Mouse (Mus musculus) hindbrain, embryonic 11.5 days (tissue): ENCODE data around the gene Snap91. TPM values are rescaled to one million over a fixed set of nuclear protein-coding genes. Genes with fewer than 3 reads are reported as not detected.

Experiments
- ATAC-seq: fragments of 200-750 bp; cut with Nextera tagmentation; 2 replicates; pipeline ENCODE4 v1.8.0; 2017; ENCODE audit warnings: mild to moderate bottlenecking, moderate TSS enrichment, moderate library complexity; ENCODE audit not compliant: low FRiP score
- DNase-seq: peaks from one replicate; pipeline ENCODE4 v3.0.0-alpha.2; 2015; ENCODE audit warnings: low spot score
- H3K27ac ChIP-seq: fragments of 300-500 bp; sonication (generic); 2 replicates; pipeline ENCODE4 v1.5.1; 2014; ENCODE audit warnings: mild to moderate bottlenecking, low read depth, low read length
- H3K27me3 ChIP-seq: fragments of 300-500 bp; sonication (generic); 2 replicates; pipeline ENCODE4 v1.6.1; 2014; ENCODE audit warnings: mild to moderate bottlenecking, low read length, moderate library complexity, mixed read lengths; ENCODE audit not compliant: control insufficient read depth, insufficient read depth
- H3K36me3 ChIP-seq: fragments of 300-500 bp; sonication (generic); 2 replicates; pipeline ENCODE4 v1.6.1; 2014; ENCODE audit warnings: mild to moderate bottlenecking, low read length, moderate library complexity, mixed read lengths; ENCODE audit not compliant: control insufficient read depth, insufficient read depth
- H3K4me1 ChIP-seq: fragments of 300-500 bp; sonication (generic); replicated peaks from 2 replicates; pipeline ENCODE4 v1.6.1; 2014; ENCODE audit warnings: low read length, mixed read lengths; ENCODE audit not compliant: control insufficient read depth, insufficient read depth
- H3K4me2 ChIP-seq: fragments of 300-500 bp; sonication (generic); replicated peaks from 2 replicates; pipeline ENCODE4 v1.6.1; 2014; ENCODE audit warnings: mild to moderate bottlenecking, low read depth, low read length
- H3K4me3 ChIP-seq: fragments of 300-500 bp; sonication (generic); 2 replicates; pipeline ENCODE4 v1.5.1; 2014; ENCODE audit warnings: low read depth, low read length
- H3K9ac ChIP-seq: fragments of 300-500 bp; sonication (generic); 2 replicates; pipeline ENCODE4 v1.6.1; 2014; ENCODE audit warnings: low read depth, low read length
- H3K9me3 ChIP-seq: fragments of 300-500 bp; sonication (generic); 2 replicates; pipeline ENCODE4 v1.6.1; 2016; ENCODE audit warnings: low read length; ENCODE audit not compliant: control insufficient read depth
- WGBS: fragments of 180-500 bp; shearing (Covaris S2); extraction: QIAGEN DNeasy Blood & Tissue Kit; methylation state at CpG from one replicate; pipeline ENCODE4 v1.1.7; 2014; 5-methylcytosine and 5-hydroxymethylcytosine counted together
- polyA plus RNA-seq: library from polyadenylated mRNA; unstranded; fragments of >200 nt; fragmentation: Nextera tagmentation; extraction: Ambion mirVana; gene quantifications from 2 replicates; pipeline ENCODE4 v1.2.1, GENCODE M21; 2014

Gene Snap91
- polyA plus RNA-seq, result 17.4 and 17.5 TPM in 2 replicates

DNA sequence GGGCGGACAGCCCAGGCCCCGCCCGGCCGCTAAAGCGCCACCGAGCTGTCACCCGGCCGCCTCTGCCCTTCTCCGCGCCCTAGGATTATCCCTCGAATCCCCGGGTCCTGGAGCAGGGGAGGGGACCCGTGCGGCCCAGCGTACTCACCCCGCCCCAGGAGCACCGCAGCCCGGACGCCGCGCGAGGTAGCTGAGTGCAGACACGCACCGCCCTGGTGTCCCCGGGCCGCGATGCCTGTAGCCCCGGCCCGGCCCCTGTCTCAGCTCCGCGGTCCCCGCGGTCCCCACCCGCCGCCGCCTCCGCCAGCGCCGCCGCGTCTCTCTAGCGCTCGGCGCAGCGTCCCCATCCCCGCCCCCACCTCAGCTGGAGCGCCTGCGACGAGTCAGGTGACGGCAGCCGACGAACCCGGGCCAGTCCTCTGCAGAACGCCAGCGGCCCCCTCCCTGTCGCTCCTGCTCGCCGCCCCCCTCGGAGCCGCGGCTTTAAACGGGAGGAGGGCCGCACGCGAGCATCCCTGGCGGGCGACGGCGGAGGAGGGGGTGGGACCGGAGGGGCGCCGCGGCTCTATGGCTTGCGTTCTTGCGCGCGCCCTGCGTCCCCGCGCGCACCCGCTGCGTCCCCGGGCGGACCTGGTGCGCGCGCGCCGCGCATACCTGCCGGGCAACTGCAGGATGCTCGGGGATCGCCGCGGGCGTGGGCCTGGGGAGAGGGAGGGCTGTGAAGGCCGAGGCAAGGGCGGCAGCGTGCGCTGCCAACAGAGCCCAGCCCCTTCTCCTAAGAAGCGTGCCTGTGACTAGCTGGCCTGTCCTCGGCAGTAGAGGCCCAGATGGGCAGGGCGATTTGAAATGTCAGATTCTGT is at the start of gene Snap91:
Gene Snap91, minus strand, starts transcription at position 542 of the 860 bp plus-strand sequence.
- no peaks in the 10 kb centered on the region for H3K36me3 ChIP-seq
- peak within 1 kb of the TSS; percentile 58 for H3K9ac ChIP-seq
- H3K27ac ChIP-seq, result peak within 1 kb of the TSS; percentile 71
- H3K4me1 ChIP-seq, result no peaks in the 10 kb centered on the region
- H3K4me3 ChIP-seq, result peak within 1 kb of the TSS; percentile 63
- peak within 1 kb of the TSS; percentile 92 for H3K4me2 ChIP-seq
- H3K9me3 ChIP-seq, result no peaks in the 10 kb centered on the region
- WGBS, result under 1% methylated on average over 78 of the region's 104 CpGs
- DNase-seq, result peak; percentile 84
- peaks cover 10% of the 10 kb centered on the region for H3K27me3 ChIP-seq
- peak; percentile 94 for ATAC-seq

DNA sequence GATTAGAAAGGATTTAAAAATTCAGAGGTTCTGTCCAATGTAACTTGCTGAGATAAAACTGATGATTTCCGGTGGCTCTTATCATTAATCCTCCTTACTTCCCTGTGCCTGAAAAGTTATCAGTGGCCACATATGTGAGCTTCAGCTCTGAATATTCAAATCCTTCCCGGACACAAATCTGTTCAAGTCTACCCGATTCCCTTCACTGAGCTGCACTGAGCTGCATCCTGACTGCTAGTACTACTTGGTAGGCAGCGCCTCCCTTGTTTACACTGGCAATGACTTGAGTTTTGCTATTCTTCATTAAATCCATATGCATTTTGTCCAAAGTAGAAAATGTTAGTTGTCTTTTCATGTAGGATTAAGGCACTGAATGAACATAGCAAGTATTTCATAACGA is 46.1 kb upstream of the Snap91 start:
- no peaks in the 10 kb centered on the region for H3K9me3 ChIP-seq
- no peak overlapping the region for H3K27ac ChIP-seq
- H3K4me1 ChIP-seq, result no peaks in the 10 kb centered on the region
- no peak for DNase-seq
- H3K27me3 ChIP-seq, result no peaks in the 10 kb centered on the region
- no peak overlapping the region for H3K9ac ChIP-seq
- no peak overlapping the region for H3K4me3 ChIP-seq
- no peaks in the 10 kb centered on the region for H3K36me3 ChIP-seq
- H3K4me2 ChIP-seq, result no peak overlapping the region
- 92% methylated on average over 5 of the region's 5 CpGs for WGBS
- no peak for ATAC-seq

DNA sequence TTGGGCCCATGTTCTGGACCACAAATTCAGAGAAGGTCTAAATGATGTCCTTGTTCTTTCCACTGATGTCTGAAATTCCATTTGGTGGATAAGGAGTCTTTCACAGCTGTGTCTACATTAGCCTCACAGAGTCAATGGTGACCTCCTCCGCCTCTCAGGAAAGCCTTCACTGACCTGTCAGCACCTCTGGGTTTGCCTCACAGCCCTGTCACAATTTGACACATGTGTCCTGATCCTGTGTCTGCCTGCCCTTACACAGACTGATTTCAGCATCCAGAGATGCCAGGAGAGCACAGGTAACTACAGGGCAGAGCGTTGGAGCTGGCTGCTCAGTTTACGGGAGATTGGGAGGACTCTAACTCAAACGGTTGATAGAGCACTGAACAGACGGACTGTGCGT is 45.2 kb upstream of the Snap91 start:
- Histone ChIP-seq H3K4me1 (no peaks in the 10 kb centered on the region), H3K27me3 (no peaks in the 10 kb centered on the region), H3K27ac (no peak overlapping the region), H3K36me3 (no peaks in the 10 kb centered on the region), H3K4me2 (no peak overlapping the region), H3K9me3 (no peaks in the 10 kb centered on the region), H3K4me3 (no peak overlapping the region), H3K9ac (no peak overlapping the region)
- ATAC-seq, result no peak
- 76% methylated on average over 6 of the region's 6 CpGs for WGBS
- no peak for DNase-seq

DNA sequence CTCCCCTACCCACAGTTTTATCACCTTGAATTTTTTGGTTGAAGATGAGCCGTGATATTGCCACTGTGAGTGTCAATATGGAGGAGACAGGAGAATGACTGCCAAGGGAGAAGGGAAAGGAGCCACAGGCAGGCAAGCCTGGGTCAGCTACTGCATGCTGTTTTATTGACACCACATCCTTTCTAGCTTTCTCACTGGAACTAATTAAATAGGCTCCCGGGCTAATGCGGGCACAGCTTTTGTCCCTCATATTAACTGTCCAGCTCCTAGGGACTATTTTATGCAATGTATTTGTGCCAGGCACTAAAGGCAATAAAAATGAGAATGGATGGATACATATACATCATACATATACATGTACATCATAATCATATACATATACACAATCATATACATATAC is 42.0 kb upstream of the Snap91 start:
- no peak overlapping the region for H3K9ac ChIP-seq
- H3K4me1 ChIP-seq, result no peaks in the 10 kb centered on the region
- H3K27ac ChIP-seq, result no peak overlapping the region
- H3K9me3 ChIP-seq, result no peaks in the 10 kb centered on the region
- H3K27me3 ChIP-seq, result no peaks in the 10 kb centered on the region
- no peak overlapping the region for H3K4me2 ChIP-seq
- ATAC-seq (peak; percentile 30; the same call in 1 of the 2 replicates), DNase-seq (no peak)
- WGBS, result 34% methylated on average over 3 of the region's 3 CpGs
- H3K4me3 ChIP-seq, result no peak overlapping the region
- no peaks in the 10 kb centered on the region for H3K36me3 ChIP-seq

DNA sequence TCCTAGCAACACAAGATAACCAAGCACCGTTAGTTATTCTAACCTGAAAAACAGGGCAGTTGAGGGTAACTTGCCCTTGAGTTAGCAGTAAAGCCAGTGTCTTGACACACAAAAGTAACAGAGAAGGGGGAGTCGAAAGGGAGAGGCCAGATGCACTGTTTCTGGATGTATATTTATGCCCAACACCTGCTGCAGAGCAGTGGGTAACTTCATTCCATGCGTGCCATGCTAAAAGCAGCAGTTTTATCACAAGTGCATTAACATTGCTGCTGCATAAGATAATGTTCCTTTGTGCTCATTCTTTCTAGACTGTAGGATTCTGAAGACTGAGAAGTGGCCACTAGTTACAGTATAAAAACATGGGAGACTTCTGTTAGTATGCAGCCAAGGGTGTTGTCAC is 36.1 kb upstream of the Snap91 start:
- ATAC-seq (no peak), DNase-seq (no peak)
- no peaks in the 10 kb centered on the region for H3K36me3 ChIP-seq
- no peak overlapping the region for H3K4me2 ChIP-seq
- no peak overlapping the region for H3K27ac ChIP-seq
- no peaks in the 10 kb centered on the region for H3K27me3 ChIP-seq
- no peaks in the 10 kb centered on the region for H3K4me1 ChIP-seq
- 92% methylated on average over 3 of the region's 3 CpGs for WGBS
- no peak overlapping the region for H3K9ac ChIP-seq
- no peaks in the 10 kb centered on the region for H3K9me3 ChIP-seq
- no peak overlapping the region for H3K4me3 ChIP-seq

DNA sequence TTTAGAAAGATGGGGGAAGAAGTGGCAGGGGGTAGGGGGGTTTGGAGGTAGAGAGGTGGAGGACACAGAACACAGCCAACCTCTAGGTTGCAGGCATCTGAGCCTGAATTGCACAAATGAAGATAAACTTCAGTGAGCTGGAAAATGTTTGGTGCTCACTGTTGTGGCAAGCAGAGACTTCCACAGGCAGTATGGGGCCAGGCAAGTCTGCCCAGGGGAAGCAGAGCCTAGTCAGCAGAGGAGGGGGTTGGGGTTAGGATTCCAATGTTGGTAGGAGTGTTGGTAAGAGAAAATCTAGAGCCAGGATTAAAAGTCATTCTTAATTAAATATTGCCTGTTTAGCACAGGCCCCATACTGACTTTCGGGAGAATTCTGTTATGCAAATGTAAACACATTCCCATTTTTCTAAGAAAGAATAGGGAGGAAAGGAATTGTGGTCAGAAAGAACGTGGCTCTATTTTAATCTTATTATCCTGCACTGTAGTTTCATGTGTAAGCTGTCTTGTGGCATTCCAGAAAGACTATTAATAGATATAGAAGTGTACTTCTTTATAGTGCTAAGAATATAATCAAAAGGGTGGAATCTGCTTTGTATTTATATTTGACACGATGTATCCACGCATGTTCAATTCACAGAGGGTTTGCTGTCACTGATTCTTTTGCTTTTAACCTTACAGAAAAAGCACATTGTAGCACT is 19.2 kb upstream of the Snap91 start:
- H3K9me3 ChIP-seq, result no peaks in the 10 kb centered on the region
- no peaks in the 10 kb centered on the region for H3K36me3 ChIP-seq
- DNase-seq (no peak), ATAC-seq (no peak)
- no peak overlapping the region for H3K4me2 ChIP-seq
- no peak overlapping the region for H3K4me3 ChIP-seq
- H3K4me1 ChIP-seq, result no peaks in the 10 kb centered on the region
- no peaks in the 10 kb centered on the region for H3K27me3 ChIP-seq
- 73% methylated on average over 4 of the region's 4 CpGs for WGBS
- no peak overlapping the region for H3K9ac ChIP-seq
- H3K27ac ChIP-seq, result no peak overlapping the region

DNA sequence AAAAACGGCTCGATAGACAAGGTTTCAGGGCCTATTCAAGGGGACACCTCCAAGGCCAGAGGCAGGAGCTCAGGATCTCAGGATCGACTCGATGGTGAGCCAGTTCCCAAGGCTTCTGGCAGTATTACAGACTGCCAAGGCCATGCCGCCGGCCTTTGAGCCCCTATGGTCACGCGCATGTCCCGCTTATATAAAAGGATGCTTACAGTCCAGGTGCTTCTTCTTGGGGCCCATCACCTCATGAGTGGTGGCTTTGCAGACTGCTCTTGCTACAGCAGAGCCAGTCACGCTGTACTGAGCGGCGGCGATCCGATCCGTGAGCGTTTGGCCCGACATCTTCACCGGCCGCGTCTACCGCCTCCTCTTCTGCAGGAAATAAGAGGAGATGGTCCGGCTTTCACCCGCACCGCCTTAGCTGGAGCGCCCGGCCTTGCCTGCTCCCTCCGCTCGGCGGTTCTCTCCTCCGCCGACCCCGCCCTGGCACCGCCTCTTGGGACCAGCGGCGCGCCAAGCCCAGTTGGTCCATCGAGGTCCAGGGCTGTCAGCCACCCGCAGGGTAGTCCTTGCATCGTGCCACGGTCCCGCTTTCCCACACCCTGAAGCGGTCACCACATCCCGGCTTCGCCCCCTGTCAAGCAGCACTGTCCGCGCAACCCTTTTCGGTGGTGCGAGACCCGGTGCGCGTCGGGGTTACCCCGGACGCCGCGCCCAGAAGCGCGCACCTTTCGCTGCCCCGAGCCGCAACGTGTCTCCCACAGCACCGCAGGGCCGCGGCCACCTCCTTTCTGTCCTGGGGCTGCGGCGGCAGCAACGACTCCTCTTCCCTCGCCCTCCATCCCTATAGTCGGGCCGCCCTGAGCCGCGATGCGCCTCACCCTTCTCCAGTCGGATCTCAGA is 990 bp downstream of the Snap91 start:
- H3K27ac ChIP-seq, result peak overlapping the region; percentile 71
- H3K4me2 ChIP-seq, result peak overlapping the region; percentile 92
- H3K9me3 ChIP-seq, result no peaks in the 10 kb centered on the region
- DNase-seq, result peak; percentile 66
- peak overlapping the region; percentile 63 for H3K4me3 ChIP-seq
- under 1% methylated on average over 74 of the region's 75 CpGs for WGBS
- H3K27me3 ChIP-seq, result peaks cover 10% of the 10 kb centered on the region
- no peaks in the 10 kb centered on the region for H3K36me3 ChIP-seq
- no peaks in the 10 kb centered on the region for H3K4me1 ChIP-seq
- peak overlapping the region; percentile 58 for H3K9ac ChIP-seq
- peak; percentile 65 for ATAC-seq

DNA sequence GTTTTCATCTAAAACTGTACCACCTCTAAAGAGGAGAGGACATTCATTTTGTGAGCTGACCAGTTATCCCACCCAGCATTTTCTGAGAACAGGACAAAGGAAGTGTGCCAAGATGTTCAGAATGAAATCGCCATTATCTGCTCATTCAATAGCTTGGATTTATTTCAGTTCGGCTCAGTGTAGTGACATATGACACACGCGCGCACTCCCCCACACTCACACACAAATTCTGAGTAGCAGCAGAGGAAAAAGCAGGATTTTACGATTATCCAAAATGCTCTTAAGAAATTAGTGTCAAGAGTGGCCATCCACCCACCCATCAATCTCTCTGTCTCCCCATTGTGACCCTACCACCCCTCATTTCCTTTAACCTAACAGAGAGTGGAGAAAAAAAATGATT is 1.7 kb downstream of the Snap91 start:
- H3K4me3 ChIP-seq, result peak overlapping the region; percentile 63
- no peak overlapping the region for H3K27ac ChIP-seq
- peaks cover 10% of the 10 kb centered on the region for H3K27me3 ChIP-seq
- ATAC-seq (no peak), DNase-seq (no peak)
- H3K4me1 ChIP-seq, result no peaks in the 10 kb centered on the region
- peak overlapping the region; percentile 92 for H3K4me2 ChIP-seq
- WGBS, result 70% methylated on average over 6 of the region's 6 CpGs
- no peaks in the 10 kb centered on the region for H3K9me3 ChIP-seq
- H3K36me3 ChIP-seq, result no peaks in the 10 kb centered on the region
- H3K9ac ChIP-seq, result peak overlapping the region; percentile 58
